Mouse (Mus musculus): Measurements from ENCODE around the gene Foxo3.

- TF ChIP-seq CTCF (IDR thresholded peaks at IDR 0.05; ENCODE audit: extremely low read depth, insufficient read depth, low read length) (no peak), POLR2A (IDR thresholded peaks at IDR 0.05; ENCODE audit: extremely low read depth, insufficient read depth, low read length) (no peak)
Measured at GRCm38 (mm10) chr10:42231847-42232246, 44.7 kb downstream of the Foxo3 start.

Measured in cortical plate, adult 2 months (tissue).